Mouse (Mus musculus) heart, postnatal 4 days (tissue): ENCODE results near the gene Prodh2. TPM values are rescaled to one million over a fixed set of nuclear protein-coding genes. Genes with fewer than 3 reads are reported as not detected.
A peak's percentile ranks its signal among the peaks of the same experiment; 100 is the strongest.
"Not testable (repeated sequence)": the region's sequence is repeated elsewhere in the genome, so short reads cannot be mapped to it uniquely, and the experiment has no call there.

Experiments used
- DNase-seq: peaks from one replicate; pipeline ENCODE4 v3.0.0; 2021
- total RNA-seq, 2 experiments: library from RNA; stranded (reverse); gene quantifications; 2 replicates each; pipeline ENCODE4 v1.2.3; 2021

Gene Prodh2
- total RNA-seq: not detected

- DNase-seq: no peak
Observed at GRCm38 (mm10) chr7:30493401-30493931, at the start of gene Prodh2. Prodh2 (plus strand) TSS chr7:30493622.

- DNase-seq: no peak
Observed at GRCm38 (mm10) chr7:30443696-30444095, 49.7 kb upstream of the Prodh2 start.

- DNase-seq: peak; percentile 32
Observed at GRCm38 (mm10) chr7:30444154-30444970, 49.1 kb upstream of the Prodh2 start.

GRCm38 (mm10) chr7:30444971-30445751, 48.3 kb upstream of the Prodh2 start, which contains the start of gene Aplp1:
Aplp1 (minus strand) TSS chr7:30445535.
- DNase-seq: peak; percentile 55

- no peak for DNase-seq
Observed at GRCm38 (mm10) chr7:30450241-30450640, 43.2 kb upstream of the Prodh2 start.

GRCm38 (mm10) chr7:30453327-30453726, 40.1 kb upstream of the Prodh2 start:
- no peak for DNase-seq

GRCm38 (mm10) chr7:30453766-30454165, 39.7 kb upstream of the Prodh2 start:
- DNase-seq: no peak

GRCm38 (mm10) chr7:30454259-30454658, 39.2 kb upstream of the Prodh2 start:
- no peak for DNase-seq

- DNase-seq: no peak
Observed at GRCm38 (mm10) chr7:30456487-30456886, 36.9 kb upstream of the Prodh2 start.

- DNase-seq: peak; percentile 12
Observed at GRCm38 (mm10) chr7:30456911-30457628, 36.4 kb upstream of the Prodh2 start.

GRCm38 (mm10) chr7:30457629-30458330, 35.6 kb upstream of the Prodh2 start, which contains the start of the genes Kirrel2 and Nphs1:
Kirrel2 (minus strand) TSS chr7:30457690.
Nphs1 (plus strand) TSS chr7:30458315.
- DNase-seq: peak; percentile 19

- DNase-seq: no peak
Observed at GRCm38 (mm10) chr7:30459484-30459883, 33.9 kb upstream of the Prodh2 start.

GRCm38 (mm10) chr7:30463568-30463967, 29.9 kb upstream of the Prodh2 start:
- no peak for DNase-seq

- no peak for DNase-seq
Observed at GRCm38 (mm10) chr7:30463996-30464395, 29.4 kb upstream of the Prodh2 start.

- no peak for DNase-seq
Observed at GRCm38 (mm10) chr7:30464816-30465300, 28.6 kb upstream of the Prodh2 start.

GRCm38 (mm10) chr7:30472411-30472810, 21.0 kb upstream of the Prodh2 start:
- peak; percentile 52 for DNase-seq

- no peak for DNase-seq
Observed at GRCm38 (mm10) chr7:30474999-30475398, 18.4 kb upstream of the Prodh2 start.

- not testable (repeated sequence) for DNase-seq
Observed at GRCm38 (mm10) chr7:30476136-30476535, 17.3 kb upstream of the Prodh2 start.

GRCm38 (mm10) chr7:30477415-30478381, 15.7 kb upstream of the Prodh2 start:
- peak; percentile 23 for DNase-seq

GRCm38 (mm10) chr7:30484250-30484649, 9.2 kb upstream of the Prodh2 start:
- DNase-seq: peak; percentile 66
